Mouse (Mus musculus) limb, embryonic 11.5 days (tissue): ENCODE measurements around the gene Ccdc97. TPM values are rescaled to one million over a fixed set of nuclear protein-coding genes. Genes with fewer than 3 reads are reported as not detected.

ENCODE experiments used
- ATAC-seq: fragments of 200-750 bp; cut with Nextera tagmentation; 2 replicates; pipeline ENCODE4 v1.8.0; 2017; ENCODE audit warnings: low read depth; ENCODE audit not compliant: insufficient number of reproducible peaks, low FRiP score, low TSS enrichment
- DNase-seq: peaks from one replicate; pipeline ENCODE4 v3.0.0-alpha.2; 2015; ENCODE audit warnings: low spot score
- H3K27ac ChIP-seq: fragments of 300-500 bp; sonication (generic); replicated peaks from 2 replicates; pipeline ENCODE4 v1.5.1; 2014; ENCODE audit warnings: low read depth, mild to moderate bottlenecking, low read length
- H3K27me3 ChIP-seq: fragments of 300-500 bp; sonication (generic); 2 replicates; pipeline ENCODE4 v1.6.1; 2014; ENCODE audit warnings: mild to moderate bottlenecking, low read length, mixed read lengths; ENCODE audit not compliant: control insufficient read depth, insufficient read depth
- H3K36me3 ChIP-seq: fragments of 300-500 bp; sonication (generic); 2 replicates; pipeline ENCODE4 v1.6.1; 2014; ENCODE audit warnings: mild to moderate bottlenecking, low read length, moderate library complexity, mixed read lengths; ENCODE audit not compliant: control insufficient read depth, insufficient read depth
- H3K4me1 ChIP-seq: fragments of 300-500 bp; sonication (generic); 2 replicates; pipeline ENCODE4 v1.6.1; 2014; ENCODE audit warnings: low read length, mixed read lengths; ENCODE audit not compliant: control insufficient read depth, insufficient read depth
- H3K4me2 ChIP-seq: fragments of 300-500 bp; sonication (generic); 2 replicates; pipeline ENCODE4 v1.6.1; 2014; ENCODE audit warnings: low read depth, mild to moderate bottlenecking, moderate library complexity; ENCODE audit not compliant: severe bottlenecking
- H3K4me3 ChIP-seq: fragments of 300-500 bp; sonication (generic); 2 replicates; pipeline ENCODE4 v1.5.1; 2014; ENCODE audit warnings: low read depth, low read length
- H3K9ac ChIP-seq: fragments of 300-500 bp; sonication (generic); 2 replicates; pipeline ENCODE4 v1.6.1; 2014; ENCODE audit warnings: mild to moderate bottlenecking, low read length
- H3K9me3 ChIP-seq: fragments of 300-500 bp; sonication (generic); 2 replicates; pipeline ENCODE4 v1.6.1; 2016; ENCODE audit warnings: low read length; ENCODE audit not compliant: control insufficient read depth
- WGBS: fragments of 180-500 bp; shearing (Covaris S2); extraction: QIAGEN DNeasy Blood & Tissue Kit; methylation state at CpG from one replicate; pipeline ENCODE4 v1.1.7; 2014; 5-methylcytosine and 5-hydroxymethylcytosine counted together
- polyA plus RNA-seq: library from polyadenylated mRNA; unstranded; fragments of >200 nt; fragmentation: Nextera tagmentation; extraction: Ambion mirVana; gene quantifications from 2 replicates; pipeline ENCODE4 v1.2.1, GENCODE M21; 2014

The Ccdc97 gene
- polyA plus RNA-seq, 1 experiment from 2014 or later = 33.1 TPM

DNA sequence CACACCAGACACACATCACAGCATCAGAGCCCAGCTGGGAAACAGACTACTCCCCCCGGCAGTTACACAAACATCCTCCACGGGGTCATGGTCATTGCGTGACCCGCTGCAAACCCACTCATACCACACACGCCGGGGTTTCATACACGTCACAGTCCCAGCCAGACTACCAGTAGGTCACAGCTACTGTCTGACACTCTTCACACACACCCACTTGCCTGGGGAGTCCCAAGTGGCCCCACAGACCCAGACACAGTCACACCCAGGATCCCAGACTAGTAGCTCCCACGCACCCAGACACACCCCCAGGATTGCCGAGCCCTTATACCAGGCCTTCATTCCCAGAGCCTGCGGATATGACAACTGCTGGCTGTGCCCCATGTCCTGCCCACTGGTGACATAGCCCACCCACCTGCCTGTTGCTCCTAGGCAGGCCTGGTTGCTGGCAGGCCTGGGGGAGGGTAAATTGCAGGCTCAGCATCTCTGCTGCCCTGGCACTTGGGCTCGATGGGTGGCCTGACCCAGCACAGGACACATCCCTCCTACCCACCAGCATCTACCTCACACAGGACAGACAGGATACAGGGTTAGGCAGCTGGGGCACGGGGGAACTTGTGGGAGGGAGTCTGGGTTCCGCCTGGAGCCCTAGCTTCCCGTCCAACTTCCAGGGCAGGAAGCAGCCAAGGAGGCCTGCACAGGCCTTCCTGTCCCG is 11.2 kb downstream of the Ccdc97 start:
- Histone ChIP-seq H3K9me3 (no peaks in the 10 kb centered on the region), H3K4me1 (peaks cover 43% of the 10 kb centered on the region), H3K27ac (no peak overlapping the region; the same call in 1 of the 2 replicates), H3K36me3 (no peaks in the 10 kb centered on the region; the same call in 1 of the 2 replicates), H3K27me3 (no peaks in the 10 kb centered on the region), H3K9ac (peak overlapping the region; percentile 40; the same call in 1 of the 2 replicates), H3K4me2 (no peak overlapping the region), H3K4me3 (no peak overlapping the region)
- ATAC-seq = no peak
- DNase-seq = no peak
- 63% methylated on average over 15 of the region's 15 CpGs for WGBS

DNA sequence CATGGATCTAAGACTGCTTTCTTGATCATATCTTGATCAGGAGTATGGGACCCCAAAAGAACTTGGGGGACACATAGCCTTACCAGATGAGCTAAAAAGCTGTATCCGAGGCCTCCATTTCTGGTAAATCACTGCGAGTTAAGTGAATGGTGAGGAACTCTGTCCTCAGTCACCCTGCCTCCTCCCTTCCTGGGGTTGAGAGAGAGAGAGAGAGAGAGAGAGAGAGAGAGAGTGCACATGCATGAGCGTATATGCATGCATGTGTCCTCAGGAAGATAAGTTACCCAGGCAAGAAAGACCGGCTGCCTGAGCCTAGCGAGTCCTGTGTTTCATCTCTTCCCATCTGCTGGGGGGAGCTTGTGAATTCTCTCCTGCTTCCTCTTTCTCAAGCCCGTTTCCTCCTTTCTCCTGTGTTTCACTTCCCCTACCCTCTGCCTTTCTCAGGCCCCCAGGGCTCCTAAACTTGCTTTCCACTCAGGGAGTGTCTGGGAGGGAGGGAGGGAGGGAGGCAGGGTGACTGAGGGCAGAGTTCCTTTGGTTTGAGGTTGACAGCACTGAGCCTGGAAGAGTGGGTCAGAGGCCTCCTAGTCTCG is 12.2 kb downstream of the Ccdc97 start:
- Histone ChIP-seq H3K27me3 (no peaks in the 10 kb centered on the region), H3K9me3 (0 out of 2 replicates have a peak, but pooled peaks cover 3% of the 10 kb centered on the region), H3K36me3 (no peaks in the 10 kb centered on the region), H3K4me3 (no peak overlapping the region), H3K9ac (no peak overlapping the region), H3K4me1 (peaks cover 33% of the 10 kb centered on the region), H3K4me2 (no peak overlapping the region), H3K27ac (no peak overlapping the region)
- 59% methylated on average over 7 of the region's 7 CpGs for WGBS
- no peak for DNase-seq
- ATAC-seq = no peak

DNA sequence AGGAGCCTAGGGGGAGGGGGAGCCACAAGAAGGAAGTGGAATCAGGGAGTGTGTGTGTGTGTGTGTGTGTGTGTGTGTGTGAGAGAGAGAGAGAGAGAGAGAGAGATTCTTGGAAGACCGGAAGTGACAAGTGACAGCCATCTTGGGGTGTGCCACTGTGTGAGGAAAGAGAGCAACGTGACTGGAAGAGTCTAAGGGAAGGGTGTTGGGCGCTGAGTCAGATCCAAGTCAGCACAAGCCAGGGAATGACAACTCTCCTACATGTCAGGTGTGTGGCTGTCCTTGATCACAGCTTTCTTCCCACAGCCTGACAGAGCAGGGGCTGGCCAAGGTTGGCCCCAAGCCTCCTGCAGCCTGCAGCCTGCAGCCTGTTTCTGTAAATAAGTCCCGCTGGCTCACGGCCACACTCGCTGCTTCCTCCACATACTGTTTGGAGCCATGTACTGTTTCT is 13.1 kb downstream of the Ccdc97 start:
- 72% methylated on average over 6 of the region's 6 CpGs for WGBS
- no peak overlapping the region for H3K4me3 ChIP-seq
- H3K4me1 ChIP-seq = peaks cover 25% of the 10 kb centered on the region
- 0 out of 2 replicates have a peak, but pooled peaks cover 3% of the 10 kb centered on the region for H3K9me3 ChIP-seq
- no peaks in the 10 kb centered on the region for H3K36me3 ChIP-seq
- no peak overlapping the region for H3K4me2 ChIP-seq
- H3K27me3 ChIP-seq = no peaks in the 10 kb centered on the region
- no peak overlapping the region for H3K9ac ChIP-seq
- DNase-seq = no peak
- no peak overlapping the region for H3K27ac ChIP-seq
- no peak for ATAC-seq

DNA sequence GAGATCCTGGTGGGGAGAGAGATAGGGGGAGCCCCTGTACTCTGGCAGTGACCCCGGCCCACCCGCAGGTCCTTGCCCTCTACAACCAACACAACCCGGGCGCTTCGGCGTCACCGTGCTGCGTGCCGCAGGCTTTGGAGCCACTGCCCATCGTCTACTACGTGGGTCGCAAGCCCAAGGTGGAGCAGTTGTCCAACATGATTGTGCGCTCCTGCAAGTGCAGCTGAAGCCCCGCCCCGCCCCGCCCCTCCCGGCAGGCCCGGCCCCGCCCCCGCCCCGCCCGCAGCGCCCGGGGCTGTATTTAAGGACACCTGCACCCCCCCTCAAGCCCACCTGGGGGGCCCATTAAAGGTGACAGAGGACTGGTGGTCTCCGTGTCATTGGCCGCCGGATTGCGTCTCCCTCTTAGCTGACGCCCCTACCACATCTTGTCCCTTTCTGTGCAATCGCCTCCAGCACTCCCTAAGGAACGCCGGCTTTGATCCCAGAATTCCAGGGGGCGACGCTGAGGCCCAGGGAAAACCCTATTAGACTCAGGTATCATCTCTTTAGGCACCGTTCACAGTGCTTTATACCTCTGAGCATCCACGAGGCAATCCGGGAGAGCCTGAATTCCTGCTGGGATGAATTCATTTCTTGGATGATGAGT is 14.0 kb downstream of the Ccdc97 start:
- Histone ChIP-seq H3K9me3 (0 out of 2 replicates have a peak, but pooled peaks cover 3% of the 10 kb centered on the region), H3K27ac (no peak overlapping the region), H3K36me3 (no peaks in the 10 kb centered on the region), H3K4me1 (peaks cover 15% of the 10 kb centered on the region), H3K27me3 (no peaks in the 10 kb centered on the region), H3K4me3 (peak overlapping the region; percentile 24), H3K9ac (no peak overlapping the region), H3K4me2 (peak overlapping the region; percentile 50)
- ATAC-seq (no peak), DNase-seq (peak; percentile 48)
- 3% methylated on average over 32 of the region's 37 CpGs for WGBS

DNA sequence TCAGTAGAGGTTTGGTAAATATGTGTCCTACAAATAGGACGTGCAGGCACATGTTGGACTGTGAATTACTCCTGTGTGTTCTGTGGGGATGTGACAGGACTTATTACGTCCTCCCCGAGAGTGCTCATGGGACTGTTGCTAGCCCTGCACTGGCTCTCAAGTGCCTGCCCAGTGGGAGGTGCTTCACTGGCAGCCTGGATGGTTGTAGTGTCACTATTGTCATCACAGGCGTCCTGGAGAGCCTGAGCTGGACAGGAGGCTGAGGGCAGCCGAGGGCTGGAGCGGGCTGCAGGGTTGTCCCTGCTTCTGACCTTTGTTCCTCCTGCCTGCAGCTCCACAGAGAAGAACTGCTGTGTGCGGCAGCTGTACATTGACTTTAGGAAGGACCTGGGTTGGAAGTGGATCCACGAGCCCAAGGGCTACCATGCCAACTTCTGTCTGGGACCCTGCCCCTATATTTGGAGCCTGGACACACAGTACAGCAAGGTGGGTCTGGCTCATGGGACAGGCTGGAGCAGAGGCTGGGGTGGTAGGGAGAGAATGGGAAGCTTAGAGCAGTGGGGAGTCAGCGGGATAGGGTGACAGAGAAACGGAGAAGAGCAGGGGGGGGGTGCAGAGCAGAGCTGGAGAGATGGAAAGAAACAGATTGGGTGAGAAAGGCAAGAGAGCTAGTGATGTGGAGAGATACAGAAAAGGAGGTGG is 14.9 kb downstream of the Ccdc97 start:
- no peak for DNase-seq
- H3K27me3 ChIP-seq = no peaks in the 10 kb centered on the region
- H3K27ac ChIP-seq = no peak overlapping the region
- 33% methylated on average over 10 of the region's 10 CpGs for WGBS
- no peak overlapping the region for H3K9ac ChIP-seq
- H3K9me3 ChIP-seq = 0 out of 2 replicates have a peak, but pooled peaks cover 3% of the 10 kb centered on the region
- no peak overlapping the region for H3K4me3 ChIP-seq
- H3K4me2 ChIP-seq = no peak overlapping the region
- H3K36me3 ChIP-seq = no peaks in the 10 kb centered on the region
- H3K4me1 ChIP-seq = peaks cover 14% of the 10 kb centered on the region
- ATAC-seq = no peak

DNA sequence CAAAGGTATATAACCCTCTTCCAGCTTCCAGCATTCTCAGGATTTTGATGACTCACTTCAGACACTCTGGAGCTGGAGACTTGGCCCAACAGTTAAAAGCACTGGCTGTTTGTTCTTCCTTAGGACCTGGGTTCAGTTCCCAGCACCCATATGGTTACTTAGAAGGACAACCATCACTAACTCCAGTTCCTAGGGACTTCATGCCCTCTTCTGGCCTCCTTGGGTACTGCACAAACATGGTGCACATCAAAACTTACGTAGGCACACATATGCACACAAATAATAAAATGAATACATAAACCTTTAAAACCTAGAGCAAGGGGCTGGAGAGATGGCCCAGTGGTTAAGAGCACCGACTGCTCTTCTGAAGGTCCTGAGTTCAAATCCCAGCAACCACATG is 16.5 kb downstream of the Ccdc97 start:
- Histone ChIP-seq H3K4me2 (no peak overlapping the region), H3K9me3 (0 out of 2 replicates have a peak, but pooled peaks cover 3% of the 10 kb centered on the region), H3K27me3 (no peaks in the 10 kb centered on the region), H3K27ac (no peak overlapping the region), H3K36me3 (no peaks in the 10 kb centered on the region), H3K4me3 (no peak overlapping the region), H3K9ac (no peak overlapping the region), H3K4me1 (peaks cover 3% of the 10 kb centered on the region)
- ATAC-seq (no peak), DNase-seq (no peak)
- 98% methylated on average over 2 of the region's 2 CpGs for WGBS

DNA sequence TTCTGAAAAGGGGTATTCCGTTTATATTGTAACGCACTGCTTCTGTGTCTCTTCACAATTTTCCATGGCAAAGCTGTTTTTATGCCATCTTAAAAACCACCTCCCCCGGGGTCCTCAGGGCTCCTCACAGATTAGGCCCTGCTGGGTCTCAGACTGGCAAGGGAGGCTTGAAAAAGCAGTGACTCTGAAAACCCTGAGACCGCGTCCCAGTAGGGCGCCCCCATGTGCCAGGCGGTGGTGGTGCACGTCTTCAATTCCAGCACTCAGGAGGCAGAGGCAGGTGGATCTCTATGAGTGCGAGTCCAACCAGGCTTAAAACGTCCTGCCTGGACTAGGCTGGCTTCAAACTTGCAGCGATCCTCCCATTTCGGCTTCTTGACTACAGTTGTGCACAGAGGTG is 18.2 kb downstream of the Ccdc97 start:
- Histone ChIP-seq H3K27ac (no peak overlapping the region), H3K9ac (no peak overlapping the region), H3K27me3 (no peaks in the 10 kb centered on the region), H3K4me1 (peaks cover 3% of the 10 kb centered on the region; the same call in 1 of the 2 replicates), H3K36me3 (no peaks in the 10 kb centered on the region), H3K9me3 (0 out of 2 replicates have a peak, but pooled peaks cover 3% of the 10 kb centered on the region), H3K4me3 (no peak overlapping the region), H3K4me2 (no peak overlapping the region)
- 75% methylated on average over 12 of the region's 12 CpGs for WGBS
- ATAC-seq = no peak
- DNase-seq = no peak

DNA sequence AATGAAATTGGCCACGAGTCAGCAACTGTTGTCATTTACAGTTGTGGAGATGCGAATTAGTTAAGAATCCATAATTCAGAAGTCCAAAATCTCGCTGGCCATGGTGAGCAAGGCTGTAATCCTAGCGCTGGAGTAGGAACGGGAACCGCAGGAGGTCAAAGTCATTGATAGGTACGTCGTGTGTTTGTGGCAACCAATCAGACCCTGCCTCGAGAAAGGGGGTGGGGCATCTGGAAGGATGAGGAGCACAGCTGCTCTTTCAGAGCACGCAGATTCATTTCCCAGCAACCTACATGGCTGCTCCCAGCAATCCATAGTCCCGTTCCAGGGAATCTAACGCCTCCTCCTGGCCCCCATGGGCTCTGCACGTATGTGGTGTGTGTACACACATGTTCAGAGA is 19.0 kb downstream of the Ccdc97 start:
- 0 out of 2 replicates have a peak, but pooled peaks cover 3% of the 10 kb centered on the region for H3K9me3 ChIP-seq
- ATAC-seq = no peak
- H3K4me2 ChIP-seq = no peak overlapping the region
- H3K4me1 ChIP-seq = peaks cover 3% of the 10 kb centered on the region; the same call in 1 of the 2 replicates
- H3K4me3 ChIP-seq = no peak overlapping the region
- DNase-seq = no peak
- H3K9ac ChIP-seq = no peak overlapping the region
- H3K36me3 ChIP-seq = no peaks in the 10 kb centered on the region
- no peaks in the 10 kb centered on the region for H3K27me3 ChIP-seq
- WGBS = 54% methylated on average over 13 of the region's 13 CpGs
- no peak overlapping the region for H3K27ac ChIP-seq
